11 mouse cellular contexts compared by ENCODE assay signal in the genomic region with DNA sequence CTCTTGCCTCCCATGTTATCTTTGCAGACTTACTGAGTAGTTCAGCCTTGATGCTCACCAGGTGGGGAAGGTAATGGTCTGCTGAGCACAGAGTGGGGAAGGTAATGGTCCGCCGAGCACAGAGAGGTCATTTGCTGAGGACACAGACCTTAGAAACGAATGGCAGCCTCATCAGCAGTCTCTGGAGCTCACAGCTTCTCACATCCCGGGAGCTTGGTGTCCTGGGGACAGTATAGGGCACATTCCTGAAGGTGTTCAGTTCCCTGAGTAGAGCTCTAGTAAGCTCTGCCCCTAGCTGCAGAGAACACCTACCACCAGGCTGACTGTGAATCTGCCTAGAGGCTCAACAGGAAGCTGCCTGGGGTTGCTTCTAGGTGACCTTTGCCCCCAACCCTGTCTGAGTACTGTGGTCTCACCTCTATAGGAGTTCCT. TPM values are rescaled to one million over a fixed set of nuclear protein-coding genes. Genes with fewer than 3 reads are reported as not detected.
DNase-seq lines count a peak whose midpoint lies in the region; ATAC-seq lines count a peak whose summit lies in the region.
"Had no signal": no experiment of that assay in that cellular context is flagged by ENCODE, and none has a peak within 500 bp of the region (broad histone marks: within the 10 kb centered on the region; RNA-seq: fewer than 3 reads in every experiment).

No protein-coding gene starts in this region.

- H3K27me3 ChIP-seq in heart, embryonic 11.5 days (ENCODE audit: control insufficient read depth, insufficient read depth, low read length) = no peaks in the 10 kb centered on the region
- no peaks in the 10 kb centered on the region for H3K27me3 ChIP-seq in heart, embryonic 10.5 days (ENCODE audit: insufficient read depth, poor library complexity, severe bottlenecking)
- H3K27me3 ChIP-seq in forebrain, embryonic 12.5 days = no peaks in the 10 kb centered on the region
- H3K27me3 ChIP-seq in midbrain, embryonic 15.5 days (replicated peaks) = no peaks in the 10 kb centered on the region

- peaks cover 3% of the 10 kb centered on the region; the same call in 1 of the 2 replicates for H3K36me3 ChIP-seq in heart, embryonic 11.5 days (ENCODE audit: control insufficient read depth, insufficient read depth, low read length)
- peaks cover 69% of the 10 kb centered on the region for H3K36me3 ChIP-seq in heart, embryonic 10.5 days
- H3K36me3 ChIP-seq in forebrain, embryonic 12.5 days (replicated peaks) = peaks cover 38% of the 10 kb centered on the region
- H3K36me3 ChIP-seq in midbrain, embryonic 15.5 days (replicated peaks) = no peaks in the 10 kb centered on the region

- no peaks in the 10 kb centered on the region for H3K9me3 ChIP-seq in heart, embryonic 11.5 days (replicated peaks; ENCODE audit: control insufficient read depth, low read length)
- H3K9me3 ChIP-seq in heart, embryonic 10.5 days = no peaks in the 10 kb centered on the region
- no peaks in the 10 kb centered on the region for H3K9me3 ChIP-seq in forebrain, embryonic 12.5 days
- H3K9me3 ChIP-seq in midbrain, embryonic 15.5 days = no peaks in the 10 kb centered on the region

- H3K9ac ChIP-seq in heart, embryonic 11.5 days (ENCODE audit: low read depth, low read length) = peak overlapping the region; percentile 10; the same call in 1 of the 2 replicates
- no peak overlapping the region for H3K9ac ChIP-seq in forebrain, embryonic 12.5 days
- H3K9ac ChIP-seq in midbrain, embryonic 15.5 days = no peak overlapping the region

- H3K27ac ChIP-seq in heart, embryonic 11.5 days (ENCODE audit: low read depth, low read length) = peak overlapping the region; percentile 29; the same call in 1 of the 2 replicates
- no peak overlapping the region for H3K27ac ChIP-seq in heart, embryonic 10.5 days
- peak overlapping the region; percentile 92 for H3K27ac ChIP-seq in forebrain, embryonic 12.5 days
- peak overlapping the region; percentile 74 for H3K27ac ChIP-seq in midbrain, embryonic 15.5 days

- no peak overlapping the region for H3K4me2 ChIP-seq in heart, embryonic 11.5 days
- peak overlapping the region; percentile 25 for H3K4me2 ChIP-seq in forebrain, embryonic 12.5 days
- H3K4me2 ChIP-seq in midbrain, embryonic 15.5 days = no peak overlapping the region

- H3K4me1 ChIP-seq in heart, embryonic 11.5 days (ENCODE audit: control insufficient read depth, insufficient read depth, low read length) = peaks cover 6% of the 10 kb centered on the region
- H3K4me1 ChIP-seq in heart, embryonic 10.5 days = peaks cover 31% of the 10 kb centered on the region
- peaks cover 21% of the 10 kb centered on the region for H3K4me1 ChIP-seq in forebrain, embryonic 12.5 days
- 0 out of 2 replicates have a peak, but pooled peaks cover 2% of the 10 kb centered on the region for H3K4me1 ChIP-seq in midbrain, embryonic 15.5 days

- ATAC-seq in heart, embryonic 11.5 days (replicated peaks; ENCODE audit: insufficient number of reproducible peaks, low FRiP score, low TSS enrichment) = no peak
- no peak for ATAC-seq in forebrain, embryonic 12.5 days (ENCODE audit: low FRiP score)
- ATAC-seq in midbrain, embryonic 15.5 days (replicated peaks) = no peak
- ATAC-seq in inflammation-experienced regulatory T-cells, adult 6 months = no peak
- ATAC-seq in erythroblast, adult 5-6 weeks (replicated peaks; ENCODE audit: low FRiP score, poor library complexity, severe bottlenecking) = no peak

- no peak overlapping the region for H3K4me3 ChIP-seq in heart, embryonic 11.5 days (ENCODE audit: low read depth, low read length)
- H3K4me3 ChIP-seq in heart, embryonic 10.5 days = no peak overlapping the region
- H3K4me3 ChIP-seq in forebrain, embryonic 12.5 days (replicated peaks) = no peak overlapping the region
- no peak overlapping the region for H3K4me3 ChIP-seq in midbrain, embryonic 15.5 days
- H3K4me3 ChIP-seq: erythroblast, embryonic 14.5 days; myocyte had no signal

- WGBS in heart, embryonic 11.5 days (ENCODE audit: insufficient replicate concordance) = 70% methylated on average over 4 of the region's 4 CpGs
- 73% methylated on average over 4 of the region's 4 CpGs for WGBS in heart, embryonic 10.5 days
- WGBS in forebrain, embryonic 12.5 days = 77% methylated on average over 4 of the region's 4 CpGs
- 76% methylated on average over 4 of the region's 4 CpGs for WGBS in midbrain, embryonic 15.5 days

- DNase-seq in heart, embryonic 10.5 days (ENCODE audit: low spot score) = no peak
- peak; percentile 63 for DNase-seq in kidney, adult 18-20 months
- no peak for DNase-seq in ovary, postnatal 10 days (ENCODE audit: low spot score)
- DNase-seq: liver had no signal

RNA-seq across cellular contexts. Expression of gene Aif1l, which starts 11.9 kb away (rescaled TPM):
- polyA plus RNA-seq in heart, embryonic 11.5 days (2014; fragmentation: Nextera tagmentation; extraction: Ambion mirVana) = 83.7 and 101 TPM in 2 replicates
- 92.8 and 96.1 TPM in 2 replicates for polyA plus RNA-seq in heart, embryonic 10.5 days (2016; fragmentation: Nextera tagmentation; extraction: Ambion mirVana)
- polyA plus RNA-seq in forebrain, embryonic 12.5 days (2016; fragmentation: Nextera tagmentation; extraction: Ambion mirVana) = 73.5 and 86.5 TPM in 2 replicates
- polyA plus RNA-seq in midbrain, embryonic 15.5 days (2015; fragmentation: Nextera tagmentation; extraction: Ambion mirVana) = 26.2 and 29.8 TPM in 2 replicates
- 1 to 10 TPM in 1 of 3 experiments, not detected in 2; 1.4 TPM for polyA plus RNA-seq in inflammation-experienced regulatory T-cells, adult 6 months (2017; shearing (Covaris generic))
- not detected in 2 replicates for total RNA-seq in erythroblast, adult 5-6 weeks (2015; ENCODE audit: low replicate concordance)
- total RNA-seq in erythroblast, adult 5-6 weeks (2017; ENCODE audit: low replicate concordance) = not detected in 2 replicates
- polyA plus RNA-seq: erythroblast, embryonic 14.5 days had no signal

RNA-seq across cellular contexts. Expression of gene Nup214, which starts 12.4 kb away (rescaled TPM):
- polyA plus RNA-seq in heart, embryonic 11.5 days (2014; fragmentation: Nextera tagmentation; extraction: Ambion mirVana) = 53.5 and 54.0 TPM in 2 replicates
- 76.5 and 83.8 TPM in 2 replicates for polyA plus RNA-seq in heart, embryonic 10.5 days (2016; fragmentation: Nextera tagmentation; extraction: Ambion mirVana)
- polyA plus RNA-seq in forebrain, embryonic 12.5 days (2016; fragmentation: Nextera tagmentation; extraction: Ambion mirVana) = 87.4 and 90.3 TPM in 2 replicates
- polyA plus RNA-seq in midbrain, embryonic 15.5 days (2015; fragmentation: Nextera tagmentation; extraction: Ambion mirVana) = 71.0 and 75.0 TPM in 2 replicates
- polyA plus RNA-seq in inflammation-experienced regulatory T-cells, adult 6 months (2017; shearing (Covaris generic)) = 100 to 1,000 TPM in 1 of 3 experiments, 10 to 100 TPM in 2; 75.0 to 105 (median 96.0) TPM
- 13.4 and 27.4 TPM in 2 replicates for total RNA-seq in erythroblast, adult 5-6 weeks (2015; ENCODE audit: low replicate concordance)
- total RNA-seq in erythroblast, adult 5-6 weeks (2017; ENCODE audit: low replicate concordance) = 7.5 and 14.7 TPM in 2 replicates

Comparison
In these comparisons a context has a peak if more than half of its experiments do, and no peak if none do; other contexts are left out.
1. RNA of gene Aif1l, which starts 11.9 kb away (polyA plus RNA-seq): 92.8 to 96.1 TPM in heart, embryonic 10.5 days, 83.7 to 101 TPM in heart, embryonic 11.5 days, 73.5 to 86.5 TPM in forebrain, embryonic 12.5 days and 26.2 to 29.8 TPM in midbrain, embryonic 15.5 days; 1.4 TPM in inflammation-experienced regulatory T-cells, adult 6 months; every median in the first group is over 10 times any median in the second.